9 mouse cellular contexts compared by ENCODE assay signal in genomic region chr2:34938269-34939208, GRCm38 (mm10). TPM values are rescaled to one million over a fixed set of nuclear protein-coding genes. Genes with fewer than 3 reads are reported as not detected.
DNase-seq lines count a peak whose midpoint lies in the region; ATAC-seq and TF ChIP-seq lines count a peak whose summit lies in the region.
"Had no signal": no experiment of that assay in that cellular context is flagged by ENCODE, and none has a peak within 500 bp of the region (broad histone marks: within the 10 kb centered on the region; RNA-seq: fewer than 3 reads in every experiment).

No protein-coding gene starts in this region.

- WGBS in heart, adult 2 months: 23% methylated on average over 8 of the region's 8 CpGs
- WGBS in heart, embryonic 11.5 days (ENCODE audit: insufficient replicate concordance): 57% methylated on average over 8 of the region's 8 CpGs
- 34% methylated on average over 8 of the region's 8 CpGs for WGBS in heart, embryonic 16.5 days
- 69% methylated on average over 8 of the region's 8 CpGs for WGBS in kidney, embryonic 15.5 days

- intact Hi-C loops in heart, adult 2 months (cut with DNase I): no loop called here

- H3K9ac ChIP-seq in heart, adult 2 months (ENCODE audit: low read depth, low read length): no peak overlapping the region
- H3K9ac ChIP-seq in heart, embryonic 11.5 days (ENCODE audit: low read depth, low read length): no peak overlapping the region
- H3K9ac ChIP-seq in heart, embryonic 16.5 days (ENCODE audit: low read length): peak overlapping the region; percentile 30
- H3K9ac ChIP-seq in kidney, embryonic 15.5 days: no peak overlapping the region

- peak; percentile 49 to 59 for DNase-seq in heart, adult 2 months
- peak; percentile 36 for DNase-seq in Muller cell, postnatal 12 days (ENCODE audit: inconsistent ontology term)
- peak; percentile 51 for DNase-seq in skeletal muscle tissue, adult 2 months (ENCODE audit: low read depth, low spot score)
- DNase-seq in right cerebral cortex, postnatal 36 days (ENCODE audit: low spot score in 2 of 2): no peak
- no peak for DNase-seq in cerebellum, adult 9-11 months

- TF ChIP-seq CTCF in heart, adult 2 months (IDR thresholded peaks at IDR 0.05): no peak

- H3K27me3 ChIP-seq in heart, adult 2 months (ENCODE audit: control insufficient read depth, insufficient read depth, low read length): no peaks in the 10 kb centered on the region
- 0 out of 2 replicates have a peak, but pooled peaks cover 3% of the 10 kb centered on the region for H3K27me3 ChIP-seq in heart, embryonic 11.5 days (ENCODE audit: control insufficient read depth, insufficient read depth, low read length)
- H3K27me3 ChIP-seq in heart, embryonic 16.5 days (ENCODE audit: control insufficient read depth, insufficient read depth, low read length): peaks cover 6% of the 10 kb centered on the region; the same call in 1 of the 2 replicates
- no peaks in the 10 kb centered on the region for H3K27me3 ChIP-seq in kidney, embryonic 15.5 days

- no peaks in the 10 kb centered on the region for H3K36me3 ChIP-seq in heart, adult 2 months (ENCODE audit: control insufficient read depth, insufficient read depth, low read length)
- H3K36me3 ChIP-seq in heart, embryonic 11.5 days (ENCODE audit: control insufficient read depth, insufficient read depth, low read length): no peaks in the 10 kb centered on the region
- H3K36me3 ChIP-seq in heart, embryonic 16.5 days (ENCODE audit: control insufficient read depth, insufficient read depth): no peaks in the 10 kb centered on the region
- H3K36me3 ChIP-seq in kidney, embryonic 15.5 days: no peaks in the 10 kb centered on the region

- H3K27ac ChIP-seq in heart, adult 2 months: peak overlapping the region; percentile 38
- H3K27ac ChIP-seq in heart, embryonic 11.5 days (ENCODE audit: low read depth, low read length): no peak overlapping the region
- H3K27ac ChIP-seq in heart, embryonic 16.5 days (ENCODE audit: low read length): peak overlapping the region; percentile 41
- H3K27ac ChIP-seq in kidney, embryonic 15.5 days: no peak overlapping the region

- no peak for TF ChIP-seq EP300 in heart, adult 2 months (IDR thresholded peaks at IDR 0.05; ENCODE audit: insufficient read depth, low read depth, low read length)

- H3K4me3 ChIP-seq in heart, adult 2 months: no peak overlapping the region
- H3K4me3 ChIP-seq in heart, embryonic 11.5 days (ENCODE audit: low read depth, low read length): no peak overlapping the region
- H3K4me3 ChIP-seq in heart, embryonic 16.5 days (ENCODE audit: low read length): no peak overlapping the region
- H3K4me3 ChIP-seq in kidney, embryonic 15.5 days (replicated peaks): no peak overlapping the region

- no peak overlapping the region for H3K4me2 ChIP-seq in heart, embryonic 11.5 days
- H3K4me2 ChIP-seq in heart, embryonic 16.5 days (ENCODE audit: low read depth, low read length): peak overlapping the region; percentile 36
- H3K4me2 ChIP-seq in kidney, embryonic 15.5 days: no peak overlapping the region

- H3K4me1 ChIP-seq in heart, adult 2 months (ENCODE audit: control insufficient read depth, insufficient read depth, low read length): peaks cover 7% of the 10 kb centered on the region; the same call in 1 of the 2 replicates
- peaks cover 5% of the 10 kb centered on the region; the same call in 1 of the 2 replicates for H3K4me1 ChIP-seq in heart, embryonic 11.5 days (ENCODE audit: control insufficient read depth, insufficient read depth, low read length)
- peaks cover 12% of the 10 kb centered on the region for H3K4me1 ChIP-seq in heart, embryonic 16.5 days (ENCODE audit: control insufficient read depth, insufficient read depth, low read length)
- H3K4me1 ChIP-seq in kidney, embryonic 15.5 days: peaks cover 24% of the 10 kb centered on the region

- TF ChIP-seq POLR2A in heart, adult 2 months (IDR thresholded peaks at IDR 0.05; ENCODE audit: insufficient read depth, low read depth, low read length): no peak

- ATAC-seq in heart, embryonic 11.5 days (replicated peaks; ENCODE audit: insufficient number of reproducible peaks, low FRiP score, low TSS enrichment): no peak
- peak; percentile 54 for ATAC-seq in heart, embryonic 16.5 days (replicated peaks; ENCODE audit: extremely low read depth, insufficient read depth, low FRiP score)
- no peak for ATAC-seq in kidney, embryonic 15.5 days (replicated peaks; ENCODE audit: low FRiP score)
- ATAC-seq: Patski had no signal

- H3K9me3 ChIP-seq in heart, embryonic 11.5 days (replicated peaks; ENCODE audit: control insufficient read depth, low read length): no peaks in the 10 kb centered on the region
- H3K9me3 ChIP-seq in heart, embryonic 16.5 days (replicated peaks; ENCODE audit: control insufficient read depth, low read length): no peaks in the 10 kb centered on the region
- no peaks in the 10 kb centered on the region for H3K9me3 ChIP-seq in kidney, embryonic 15.5 days (replicated peaks)

- H3K79me2 ChIP-seq in heart, adult 2 months (replicated peaks; ENCODE audit: control insufficient read depth, insufficient read depth, low read length): no peaks in the 10 kb centered on the region

RNA-seq across cellular contexts. Expression of gene Traf1, which starts 23.0 kb away (rescaled TPM):
- 1 to 10 TPM; 1.2 TPM for total RNA-seq in heart, adult 2 months (2021)
- polyA plus RNA-seq in heart, adult 2 months (2012; rRNA removed): 2.0 and 2.5 TPM in 2 replicates
- polyA plus RNA-seq in heart, embryonic 11.5 days (2014; fragmentation: Nextera tagmentation; extraction: Ambion mirVana): 0.65 and 1.3 TPM in 2 replicates
- polyA plus RNA-seq in heart, embryonic 16.5 days (2015; fragmentation: Nextera tagmentation; extraction: Ambion mirVana): 2.7 and 3.3 TPM in 2 replicates
- 23.2 and 25.4 TPM in 2 replicates for polyA plus RNA-seq in kidney, embryonic 15.5 days (2015; fragmentation: Nextera tagmentation; extraction: Ambion mirVana)

RNA-seq across cellular contexts. Expression of gene Phf19, which starts 24.7 kb away (rescaled TPM):
- total RNA-seq in heart, adult 2 months (2021): 1 to 10 TPM in 1 of 2 experiments, under 1 TPM in 1; 0.76 to 1.1 TPM
- polyA plus RNA-seq in heart, adult 2 months (2012; rRNA removed): 0.80 and 0.91 TPM in 2 replicates
- polyA plus RNA-seq in heart, embryonic 11.5 days (2014; fragmentation: Nextera tagmentation; extraction: Ambion mirVana): 2.7 and 5.3 TPM in 2 replicates
- polyA plus RNA-seq in heart, embryonic 16.5 days (2015; fragmentation: Nextera tagmentation; extraction: Ambion mirVana): 2.1 and 2.6 TPM in 2 replicates
- 24.6 and 26.3 TPM in 2 replicates for polyA plus RNA-seq in kidney, embryonic 15.5 days (2015; fragmentation: Nextera tagmentation; extraction: Ambion mirVana)

Comparison
In these comparisons a context has a peak if more than half of its experiments do, and no peak if none do; other contexts are left out.
1. H3K27ac ChIP-seq: peak in heart, adult 2 months (single experiment) and heart, embryonic 16.5 days (single experiment); none in heart, embryonic 11.5 days (single experiment) and kidney, embryonic 15.5 days (single experiment).
2. DNase-seq: peak in heart, adult 2 months (2 of 2), Muller cell, postnatal 12 days (single experiment) and skeletal muscle tissue, adult 2 months (single experiment); none in right cerebral cortex, postnatal 36 days (0 of 2) and cerebellum, adult 9-11 months (single experiment).